Mouse (Mus musculus): ENCODE measurements around the gene Nisch. TPM values are rescaled to one million over a fixed set of nuclear protein-coding genes. Genes with fewer than 3 reads are reported as not detected.

Nisch gene
- polyA plus RNA-seq, 1 experiment from 2014 or later = 389 TPM

- Histone ChIP-seq H3K4me3 (replicated peaks; ENCODE audit: low read length) (no peak overlapping the region), H3K9me3 (ENCODE audit: control insufficient read depth, low read length) (no peaks in the 10 kb centered on the region), H3K36me3 (ENCODE audit: control insufficient read depth, insufficient read depth) (peaks cover 17% of the 10 kb centered on the region), H3K27me3 (replicated peaks; ENCODE audit: control insufficient read depth, insufficient read depth, low read length) (no peaks in the 10 kb centered on the region), H3K4me2 (ENCODE audit: low read length) (no peak overlapping the region), H3K27ac (ENCODE audit: low read length) (no peak overlapping the region), H3K9ac (replicated peaks; ENCODE audit: low read depth, low read length) (no peak overlapping the region), H3K4me1 (replicated peaks; ENCODE audit: control insufficient read depth, insufficient read depth, low read length) (peaks cover 12% of the 10 kb centered on the region)
- no peak for ATAC-seq
Measured at GRCm38 (mm10) chr14:31195968-31196367, 20.8 kb downstream of the Nisch start.

GRCm38 (mm10) chr14:31195521-31195920 is 21.2 kb downstream of the Nisch start:
- 97% methylated on average over 4 of the region's 4 CpGs for WGBS
- no peak overlapping the region for H3K27ac ChIP-seq (ENCODE audit: low read length)
- H3K9me3 ChIP-seq (ENCODE audit: control insufficient read depth, low read length) = no peaks in the 10 kb centered on the region
- H3K9ac ChIP-seq (replicated peaks; ENCODE audit: low read depth, low read length) = no peak overlapping the region
- peaks cover 20% of the 10 kb centered on the region for H3K36me3 ChIP-seq (ENCODE audit: control insufficient read depth, insufficient read depth)
- H3K4me1 ChIP-seq (replicated peaks; ENCODE audit: control insufficient read depth, insufficient read depth, low read length) = peaks cover 12% of the 10 kb centered on the region
- H3K27me3 ChIP-seq (replicated peaks; ENCODE audit: control insufficient read depth, insufficient read depth, low read length) = no peaks in the 10 kb centered on the region
- no peak overlapping the region for H3K4me2 ChIP-seq (ENCODE audit: low read length)
- ATAC-seq = no peak
- no peak overlapping the region for H3K4me3 ChIP-seq (replicated peaks; ENCODE audit: low read length)

DNA sequence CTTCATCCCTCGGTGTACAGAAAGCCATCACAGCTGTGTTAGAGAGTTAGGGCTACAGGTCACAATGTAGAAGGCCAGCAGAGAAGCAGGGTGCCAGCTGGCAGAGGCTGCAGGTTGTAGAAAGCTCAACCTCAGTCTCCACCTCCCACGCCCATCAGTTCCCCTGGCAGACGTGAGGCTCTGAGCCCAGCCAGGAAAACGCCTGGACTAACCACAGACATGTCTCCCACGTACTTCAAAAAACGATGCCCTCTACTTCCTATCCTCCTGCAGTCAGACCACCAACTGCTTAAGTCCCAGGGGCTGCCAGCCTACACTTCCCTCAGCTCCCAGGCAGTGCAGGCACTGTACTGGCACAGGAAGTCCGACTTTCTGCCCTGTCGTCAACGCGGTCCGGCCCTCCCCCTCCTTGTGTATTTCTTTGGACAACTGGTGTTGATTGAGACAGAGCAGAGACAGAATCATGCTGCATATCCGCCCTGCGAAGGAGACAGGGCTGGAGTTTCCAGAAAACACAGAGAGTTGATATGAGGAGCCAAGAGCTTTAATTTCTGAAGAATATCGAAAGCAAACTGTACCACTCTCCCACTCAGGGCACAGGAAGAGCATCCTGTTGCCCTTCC is 21.7 kb downstream of the Nisch start:
- Histone ChIP-seq H3K27ac (ENCODE audit: low read length) (no peak overlapping the region), H3K9me3 (ENCODE audit: control insufficient read depth, low read length) (no peaks in the 10 kb centered on the region), H3K36me3 (ENCODE audit: control insufficient read depth, insufficient read depth) (peaks cover 21% of the 10 kb centered on the region), H3K4me1 (replicated peaks; ENCODE audit: control insufficient read depth, insufficient read depth, low read length) (peaks cover 12% of the 10 kb centered on the region), H3K9ac (replicated peaks; ENCODE audit: low read depth, low read length) (no peak overlapping the region), H3K4me3 (replicated peaks; ENCODE audit: low read length) (no peak overlapping the region), H3K4me2 (ENCODE audit: low read length) (no peak overlapping the region), H3K27me3 (replicated peaks; ENCODE audit: control insufficient read depth, insufficient read depth, low read length) (no peaks in the 10 kb centered on the region)
- ATAC-seq = no peak
- WGBS = 71% methylated on average over 14 of the region's 14 CpGs

DNA sequence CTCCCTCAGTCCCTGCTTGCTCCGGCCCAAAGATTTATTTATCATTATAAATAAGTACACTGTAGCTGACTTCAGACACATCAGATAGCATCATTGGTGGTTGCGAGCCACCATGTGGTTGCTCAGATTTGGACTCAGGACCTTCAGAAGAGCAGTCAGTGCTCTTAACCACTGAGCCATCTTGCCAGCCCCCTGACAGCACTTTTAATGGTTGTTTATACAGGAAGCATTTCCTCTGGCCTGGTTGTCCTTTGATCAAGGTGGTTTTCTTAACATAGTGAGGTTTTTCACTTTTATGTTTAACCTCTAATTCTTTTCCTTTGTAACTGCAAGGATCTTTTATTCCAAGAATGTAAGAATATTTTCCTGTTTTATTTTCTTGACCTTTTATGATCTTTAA is 22.3 kb downstream of the Nisch start:
- Histone ChIP-seq H3K4me2 (ENCODE audit: low read length) (no peak overlapping the region), H3K27ac (ENCODE audit: low read length) (no peak overlapping the region), H3K27me3 (replicated peaks; ENCODE audit: control insufficient read depth, insufficient read depth, low read length) (no peaks in the 10 kb centered on the region), H3K4me1 (replicated peaks; ENCODE audit: control insufficient read depth, insufficient read depth, low read length) (peaks cover 12% of the 10 kb centered on the region), H3K4me3 (replicated peaks; ENCODE audit: low read length) (no peak overlapping the region), H3K9ac (replicated peaks; ENCODE audit: low read depth, low read length) (no peak overlapping the region), H3K9me3 (ENCODE audit: control insufficient read depth, low read length) (no peaks in the 10 kb centered on the region), H3K36me3 (ENCODE audit: control insufficient read depth, insufficient read depth) (peaks cover 19% of the 10 kb centered on the region)
- WGBS = 85% methylated on average over 2 of the region's 2 CpGs
- ATAC-seq = no peak

DNA sequence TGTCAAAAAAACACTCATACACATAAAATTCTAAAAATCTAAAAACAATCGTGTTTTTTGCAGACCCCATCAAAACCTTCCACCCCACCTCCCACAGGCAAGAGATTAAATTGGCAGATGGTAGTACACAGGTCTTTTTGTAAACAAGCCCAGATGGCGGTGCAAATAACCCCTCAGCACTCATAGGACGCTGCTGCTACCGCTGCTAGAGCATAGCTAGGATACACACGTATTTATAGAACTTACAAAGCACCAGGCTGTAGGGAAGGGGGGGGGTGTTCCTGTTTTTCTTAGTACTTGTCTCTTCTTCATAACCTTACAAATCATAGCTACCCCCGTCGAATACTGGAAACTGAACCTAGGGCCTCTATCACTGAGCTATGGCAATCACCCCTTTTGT is 23.0 kb downstream of the Nisch start:
- Histone ChIP-seq H3K27ac (ENCODE audit: low read length) (no peak overlapping the region), H3K36me3 (ENCODE audit: control insufficient read depth, insufficient read depth) (peaks cover 23% of the 10 kb centered on the region), H3K4me3 (replicated peaks; ENCODE audit: low read length) (no peak overlapping the region), H3K9ac (replicated peaks; ENCODE audit: low read depth, low read length) (no peak overlapping the region), H3K4me2 (ENCODE audit: low read length) (no peak overlapping the region), H3K4me1 (replicated peaks; ENCODE audit: control insufficient read depth, insufficient read depth, low read length) (peaks cover 12% of the 10 kb centered on the region), H3K9me3 (ENCODE audit: control insufficient read depth, low read length) (no peaks in the 10 kb centered on the region), H3K27me3 (replicated peaks; ENCODE audit: control insufficient read depth, insufficient read depth, low read length) (no peaks in the 10 kb centered on the region)
- WGBS = 58% methylated on average over 7 of the region's 7 CpGs
- peak; percentile 39 for ATAC-seq

GRCm38 (mm10) chr14:31191936-31192335 is 24.8 kb downstream of the Nisch start:
- WGBS = 60% methylated on average over 2 of the region's 2 CpGs
- Histone ChIP-seq H3K9ac (replicated peaks; ENCODE audit: low read depth, low read length) (no peak overlapping the region), H3K4me2 (ENCODE audit: low read length) (no peak overlapping the region), H3K36me3 (ENCODE audit: control insufficient read depth, insufficient read depth) (peaks cover 36% of the 10 kb centered on the region), H3K27ac (ENCODE audit: low read length) (no peak overlapping the region), H3K4me1 (replicated peaks; ENCODE audit: control insufficient read depth, insufficient read depth, low read length) (peaks cover 6% of the 10 kb centered on the region; the same call in 1 of the 2 replicates), H3K27me3 (replicated peaks; ENCODE audit: control insufficient read depth, insufficient read depth, low read length) (no peaks in the 10 kb centered on the region), H3K4me3 (replicated peaks; ENCODE audit: low read length) (no peak overlapping the region), H3K9me3 (ENCODE audit: control insufficient read depth, low read length) (no peaks in the 10 kb centered on the region)
- ATAC-seq = no peak

DNA sequence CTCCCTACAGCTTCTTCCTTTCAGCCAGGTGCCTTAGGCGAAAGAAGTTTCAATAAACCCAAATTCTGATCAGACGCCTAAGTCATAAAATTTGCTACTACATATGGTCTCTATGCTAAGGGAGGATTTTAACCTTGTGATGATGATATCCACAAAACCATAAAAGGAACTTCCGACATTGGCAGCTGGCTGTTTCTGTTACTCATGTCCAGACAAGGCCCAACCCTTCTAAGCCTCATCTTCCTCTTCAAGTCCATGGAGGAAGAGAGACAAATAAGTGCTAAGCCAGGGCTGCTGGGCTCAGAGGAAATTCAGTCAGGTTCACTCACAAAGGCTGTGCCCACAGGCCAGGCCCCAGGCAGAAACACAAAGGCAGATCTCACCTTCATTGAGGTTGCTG is 27.4 kb downstream of the Nisch start:
- Histone ChIP-seq H3K4me3 (replicated peaks; ENCODE audit: low read length) (no peak overlapping the region), H3K27me3 (replicated peaks; ENCODE audit: control insufficient read depth, insufficient read depth, low read length) (no peaks in the 10 kb centered on the region), H3K9me3 (ENCODE audit: control insufficient read depth, low read length) (no peaks in the 10 kb centered on the region), H3K36me3 (ENCODE audit: control insufficient read depth, insufficient read depth) (peaks cover 58% of the 10 kb centered on the region), H3K27ac (ENCODE audit: low read length) (no peak overlapping the region), H3K4me1 (replicated peaks; ENCODE audit: control insufficient read depth, insufficient read depth, low read length) (peaks cover 6% of the 10 kb centered on the region; the same call in 1 of the 2 replicates), H3K9ac (replicated peaks; ENCODE audit: low read depth, low read length) (no peak overlapping the region), H3K4me2 (ENCODE audit: low read length) (no peak overlapping the region)
- WGBS = 91% methylated on average over 3 of the region's 3 CpGs
- no peak for ATAC-seq

GRCm38 (mm10) chr14:31188771-31189181 is 28.0 kb downstream of the Nisch start:
- WGBS = 60% methylated on average over 6 of the region's 6 CpGs
- Histone ChIP-seq H3K4me2 (ENCODE audit: low read length) (no peak overlapping the region), H3K9me3 (ENCODE audit: control insufficient read depth, low read length) (no peaks in the 10 kb centered on the region), H3K27me3 (replicated peaks; ENCODE audit: control insufficient read depth, insufficient read depth, low read length) (no peaks in the 10 kb centered on the region), H3K4me3 (replicated peaks; ENCODE audit: low read length) (no peak overlapping the region), H3K9ac (replicated peaks; ENCODE audit: low read depth, low read length) (no peak overlapping the region), H3K36me3 (ENCODE audit: control insufficient read depth, insufficient read depth) (peaks cover 63% of the 10 kb centered on the region), H3K27ac (ENCODE audit: low read length) (no peak overlapping the region), H3K4me1 (replicated peaks; ENCODE audit: control insufficient read depth, insufficient read depth, low read length) (peaks cover 3% of the 10 kb centered on the region; the same call in 1 of the 2 replicates)
- no peak for ATAC-seq

DNA sequence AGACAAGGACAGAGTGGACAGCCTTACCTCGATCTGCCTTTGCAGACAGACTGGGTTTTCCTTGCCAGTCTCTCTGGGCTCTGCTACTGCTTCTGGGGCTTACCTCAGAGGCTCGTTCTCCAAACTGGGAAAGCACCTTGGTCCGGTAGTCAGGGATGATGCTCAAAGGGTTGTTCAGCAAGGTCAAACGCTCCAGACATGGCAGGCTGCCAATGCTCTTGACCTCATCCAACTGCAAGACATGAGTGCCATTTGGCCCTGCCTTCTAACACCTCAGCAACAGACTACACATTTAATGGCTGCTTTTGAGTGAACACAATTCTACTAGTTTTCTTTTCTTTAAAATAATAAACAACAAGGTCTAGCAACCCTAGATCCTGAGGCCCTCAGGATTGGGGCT is 30.1 kb downstream of the Nisch start:
- 85% methylated on average over 4 of the region's 4 CpGs for WGBS
- Histone ChIP-seq H3K4me2 (ENCODE audit: low read length) (no peak overlapping the region), H3K36me3 (ENCODE audit: control insufficient read depth, insufficient read depth) (peaks cover 78% of the 10 kb centered on the region), H3K27me3 (replicated peaks; ENCODE audit: control insufficient read depth, insufficient read depth, low read length) (no peaks in the 10 kb centered on the region), H3K4me1 (replicated peaks; ENCODE audit: control insufficient read depth, insufficient read depth, low read length) (no peaks in the 10 kb centered on the region), H3K4me3 (replicated peaks; ENCODE audit: low read length) (no peak overlapping the region), H3K9me3 (ENCODE audit: control insufficient read depth, low read length) (no peaks in the 10 kb centered on the region), H3K27ac (ENCODE audit: low read length) (no peak overlapping the region), H3K9ac (replicated peaks; ENCODE audit: low read depth, low read length) (no peak overlapping the region)
- no peak for ATAC-seq

- no peaks in the 10 kb centered on the region for H3K4me1 ChIP-seq (replicated peaks; ENCODE audit: control insufficient read depth, insufficient read depth, low read length)
- no peak overlapping the region for H3K4me3 ChIP-seq (replicated peaks; ENCODE audit: low read length)
- 94% methylated on average over 12 of the region's 12 CpGs for WGBS
- no peak overlapping the region for H3K27ac ChIP-seq (ENCODE audit: low read length)
- peaks cover 81% of the 10 kb centered on the region for H3K36me3 ChIP-seq (ENCODE audit: control insufficient read depth, insufficient read depth)
- H3K9ac ChIP-seq (replicated peaks; ENCODE audit: low read depth, low read length) = no peak overlapping the region
- H3K9me3 ChIP-seq (ENCODE audit: control insufficient read depth, low read length) = no peaks in the 10 kb centered on the region
- ATAC-seq = no peak
- H3K27me3 ChIP-seq (replicated peaks; ENCODE audit: control insufficient read depth, insufficient read depth, low read length) = no peaks in the 10 kb centered on the region
- H3K4me2 ChIP-seq (ENCODE audit: low read length) = no peak overlapping the region
Measured at GRCm38 (mm10) chr14:31184195-31184594, 32.6 kb downstream of the Nisch start.

Measured in forebrain, embryonic 16.5 days (tissue).